Mouse (Mus musculus): ENCODE results near the gene Prrt4.

- TF ChIP-seq CTCF (IDR thresholded peaks at IDR 0.05; ENCODE audit: low read depth), result no peak
- TF ChIP-seq EP300 (IDR thresholded peaks at IDR 0.05; ENCODE audit: low read depth), result no peak; the same call in 1 of the 2 replicates
Measured at GRCm38 (mm10) chr6:29187936-29188335, 8.6 kb upstream of the Prrt4 start.

All from liver, postnatal 0 days (tissue).